Mouse (Mus musculus) G1E (cell line): Measurements from ENCODE around the gene Timmdc1.

Source experiments
- CTCF ChIP-seq: IDR thresholded peaks from 2 replicates; pipeline ENCODE4 v1.5.1; 2012; ENCODE audit warnings: low read depth, low read length, inconsistent platforms, mixed read lengths
- GATA1 ChIP-seq: IDR thresholded peaks from 2 replicates; pipeline ENCODE4 v1.6.1; 2012; ENCODE audit warnings: borderline replicate concordance, low read length, inconsistent platforms, mixed read lengths
- POLR2AphosphoS5 ChIP-seq: IDR thresholded peaks from 2 replicates; pipeline ENCODE4 v1.6.1; 2012; ENCODE audit warnings: low read depth, low read length, inconsistent platforms; ENCODE audit not compliant: insufficient replicate concordance
- TAL1 ChIP-seq: conservative IDR thresholded peaks from 2 replicates; pipeline ENCODE4 v1.6.1; 2012; ENCODE audit warnings: low read depth, low read length, inconsistent platforms, mixed read lengths

- TF ChIP-seq GATA1 (no peak), CTCF (no peak), TAL1 (no peak), POLR2AphosphoS5 (no peak)
Observed at GRCm38 (mm10) chr16:38458600-38459280, 63.7 kb downstream of the Timmdc1 start.
